Mouse (Mus musculus) intestine, postnatal 0 days (tissue): ENCODE results near the gene Tln2. TPM values are rescaled to one million over a fixed set of nuclear protein-coding genes. Genes with fewer than 3 reads are reported as not detected.

ENCODE experiments used
- ATAC-seq: fragments of 200-750 bp; cut with Nextera tagmentation; 2 replicates; pipeline ENCODE4 v1.8.0; 2017; ENCODE audit warnings: mild to moderate bottlenecking, moderate TSS enrichment, moderate library complexity
- H3K27ac ChIP-seq: fragments of 300-500 bp; sonication (generic); 2 replicates; pipeline ENCODE4 v1.5.1; 2014; ENCODE audit warnings: mild to moderate bottlenecking, low read depth, low read length, moderate library complexity
- H3K27me3 ChIP-seq: fragments of 300-500 bp; sonication (generic); replicated peaks from 2 replicates; pipeline ENCODE4 v1.6.1; 2014; ENCODE audit warnings: low read length, mixed read lengths; ENCODE audit not compliant: control insufficient read depth, insufficient read depth
- H3K36me3 ChIP-seq: fragments of 300-500 bp; sonication (generic); 2 replicates; pipeline ENCODE4 v1.6.1; 2014; ENCODE audit warnings: mild to moderate bottlenecking, moderate library complexity; ENCODE audit not compliant: control insufficient read depth, insufficient read depth
- H3K4me1 ChIP-seq: fragments of 300-500 bp; sonication (generic); replicated peaks from 2 replicates; pipeline ENCODE4 v1.6.1; 2014; ENCODE audit warnings: antibody characterized with exemption, low read length, mixed read lengths; ENCODE audit not compliant: control insufficient read depth, insufficient read depth
- H3K4me2 ChIP-seq: fragments of 300-500 bp; sonication (generic); replicated peaks from 2 replicates; pipeline ENCODE4 v1.6.1; 2014; ENCODE audit warnings: low read depth, mild to moderate bottlenecking, moderate library complexity
- H3K4me3 ChIP-seq: fragments of 300-500 bp; sonication (generic); 2 replicates; pipeline ENCODE4 v1.5.1; 2014; ENCODE audit warnings: low read depth, low read length
- H3K9ac ChIP-seq: fragments of 300-500 bp; sonication (generic); 2 replicates; pipeline ENCODE4 v1.6.1; 2014; ENCODE audit warnings: mild to moderate bottlenecking, low read depth, low read length
- H3K9me3 ChIP-seq: fragments of 300-500 bp; sonication (generic); 2 replicates; pipeline ENCODE4 v1.6.1; 2016; ENCODE audit warnings: mixed run types; ENCODE audit not compliant: control insufficient read depth
- CTCF ChIP-seq: sonication (generic); IDR thresholded peaks from 2 replicates; pipeline ENCODE4 v1.5.1; 2016; ENCODE audit warnings: low read depth, mild to moderate bottlenecking, control low read depth, antibody characterized with exemption, moderate library complexity
- WGBS: fragments of 180-500 bp; shearing (Covaris S2); extraction: QIAGEN DNeasy Blood & Tissue Kit; methylation state at CpG from one replicate; pipeline ENCODE4 v1.1.7; 2014; 5-methylcytosine and 5-hydroxymethylcytosine counted together
- polyA plus RNA-seq: library from polyadenylated mRNA; unstranded; fragments of >200 nt; fragmentation: Nextera tagmentation; extraction: Ambion mirVana; gene quantifications from 2 replicates; pipeline ENCODE4 v1.2.1, GENCODE M21; 2015

Tln2 gene
- polyA plus RNA-seq, 1 experiment from 2014 or later: 8.8 TPM

DNA sequence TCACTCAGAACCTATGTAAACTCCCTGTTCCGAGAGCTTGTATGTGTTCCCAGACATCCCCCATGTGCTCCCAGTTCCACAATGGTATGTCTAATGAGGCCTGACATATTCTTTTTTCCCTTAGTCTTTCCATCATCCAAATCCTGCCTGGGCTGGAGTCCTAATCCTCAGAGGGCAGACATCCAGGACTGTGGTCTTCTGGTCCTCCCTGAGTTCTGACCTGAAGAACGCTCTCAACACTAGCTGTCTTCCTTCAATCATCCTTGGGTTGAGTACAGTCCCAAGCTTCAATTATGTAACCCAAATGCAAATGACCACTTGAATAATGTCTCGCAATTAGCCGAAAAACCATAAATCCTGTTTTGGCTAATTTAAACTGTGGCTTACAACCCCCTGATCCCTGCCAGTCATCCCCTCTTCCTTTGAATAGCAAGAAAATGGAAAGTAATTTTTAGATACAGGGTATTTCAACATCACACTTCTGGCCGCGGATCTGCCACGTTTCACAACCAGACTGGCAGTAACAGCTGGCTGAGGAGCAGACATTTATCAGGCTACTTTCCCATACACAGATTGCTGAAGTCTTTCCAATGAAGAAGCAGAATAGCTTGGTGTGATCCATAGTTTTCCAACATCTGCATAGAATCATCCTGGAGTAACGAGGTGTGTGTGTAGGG is 65.5 kb downstream of the Tln2 start:
- Histone ChIP-seq H3K9ac (no peak overlapping the region), H3K36me3 (no peaks in the 10 kb centered on the region), H3K27ac (no peak overlapping the region), H3K4me1 (no peaks in the 10 kb centered on the region), H3K4me3 (no peak overlapping the region), H3K9me3 (no peaks in the 10 kb centered on the region), H3K27me3 (no peaks in the 10 kb centered on the region), H3K4me2 (no peak overlapping the region)
- no peak for TF ChIP-seq CTCF
- WGBS: 85% methylated on average over 8 of the region's 8 CpGs
- no peak for ATAC-seq

GRCm38 (mm10) chr9:67489370-67489769 is 70.1 kb downstream of the Tln2 start:
- no peak for ATAC-seq
- no peaks in the 10 kb centered on the region for H3K27me3 ChIP-seq
- H3K4me3 ChIP-seq: no peak overlapping the region
- H3K36me3 ChIP-seq: no peaks in the 10 kb centered on the region
- 71% methylated on average over 3 of the region's 3 CpGs for WGBS
- no peaks in the 10 kb centered on the region for H3K4me1 ChIP-seq
- H3K27ac ChIP-seq: no peak overlapping the region
- no peak for TF ChIP-seq CTCF
- H3K9ac ChIP-seq: no peak overlapping the region
- no peak overlapping the region for H3K4me2 ChIP-seq
- no peaks in the 10 kb centered on the region for H3K9me3 ChIP-seq

DNA sequence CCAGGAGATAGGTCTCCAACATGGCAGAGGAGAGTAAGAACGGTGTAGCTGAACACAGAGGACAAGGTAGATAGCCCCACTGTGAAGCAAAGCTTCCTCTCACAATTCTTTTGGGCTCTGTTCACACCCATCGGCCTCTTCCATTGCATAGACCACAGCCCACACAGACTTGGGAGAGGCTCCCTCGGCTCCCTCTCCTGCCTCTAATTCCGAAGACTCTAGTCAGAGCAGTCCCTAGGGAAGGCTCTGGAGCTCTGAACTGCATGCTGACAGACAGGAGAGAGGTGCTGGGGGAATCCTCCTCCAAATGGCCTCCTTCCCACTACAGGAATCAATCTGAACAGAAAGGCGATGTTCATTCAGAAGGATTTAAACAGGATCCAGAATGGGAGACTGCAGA is 72.9 kb downstream of the Tln2 start:
- WGBS: 79% methylated on average over 5 of the region's 5 CpGs
- H3K27me3 ChIP-seq: no peaks in the 10 kb centered on the region
- no peak overlapping the region for H3K27ac ChIP-seq
- H3K9me3 ChIP-seq: no peaks in the 10 kb centered on the region
- H3K9ac ChIP-seq: no peak overlapping the region
- no peak for TF ChIP-seq CTCF
- H3K4me3 ChIP-seq: no peak overlapping the region
- H3K36me3 ChIP-seq: no peaks in the 10 kb centered on the region
- H3K4me1 ChIP-seq: no peaks in the 10 kb centered on the region
- H3K4me2 ChIP-seq: no peak overlapping the region
- no peak for ATAC-seq

DNA sequence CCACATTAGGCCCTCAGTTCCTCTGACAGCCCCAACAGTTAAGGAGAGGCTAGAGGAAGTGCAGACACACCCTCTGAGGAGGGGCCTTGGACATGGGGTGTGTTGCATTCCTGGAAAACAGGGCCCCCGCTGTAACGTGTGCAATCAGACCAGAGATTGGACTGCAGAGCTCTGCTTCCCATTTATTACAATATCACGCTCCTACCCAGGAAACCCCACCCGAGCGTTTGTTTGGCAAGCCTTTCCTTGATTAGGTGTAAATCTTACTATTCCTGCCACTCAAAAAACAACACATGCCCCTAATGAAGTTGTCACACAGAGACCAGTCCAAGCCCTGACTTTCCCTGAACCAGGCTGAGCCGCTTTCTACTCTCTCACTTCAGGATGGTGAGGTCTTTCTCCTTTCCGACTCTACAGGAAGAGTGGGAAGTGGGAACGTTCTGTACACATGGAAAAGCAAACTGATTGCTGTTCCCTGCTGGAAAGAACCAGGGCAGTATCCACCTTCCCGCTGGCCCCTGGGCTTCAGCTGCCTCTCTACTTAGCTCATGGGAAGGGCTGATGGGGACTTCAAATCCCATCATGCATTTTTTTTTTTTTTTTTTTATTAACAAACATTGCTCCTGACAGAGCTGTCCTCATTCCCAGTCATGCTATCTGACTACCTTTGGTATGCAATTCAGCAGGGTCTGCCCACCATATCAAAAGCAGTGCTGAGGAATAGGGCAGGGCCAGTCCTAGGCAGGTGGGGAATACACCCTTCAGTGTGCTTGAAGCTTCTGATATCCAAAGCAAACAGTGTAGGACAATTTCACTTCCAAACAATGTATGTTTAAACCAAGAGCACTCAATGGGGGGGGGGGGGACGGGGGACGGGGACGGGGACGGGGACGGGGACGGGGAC is 74.1 kb downstream of the Tln2 start:
- Histone ChIP-seq H3K27me3 (no peaks in the 10 kb centered on the region), H3K36me3 (no peaks in the 10 kb centered on the region), H3K9ac (no peak overlapping the region), H3K4me2 (peak overlapping the region; percentile 51), H3K9me3 (no peaks in the 10 kb centered on the region), H3K4me1 (no peaks in the 10 kb centered on the region), H3K4me3 (peak overlapping the region; percentile 13; the same call in 1 of the 2 replicates), H3K27ac (no peak overlapping the region; the same call in 1 of the 2 replicates)
- no peak for TF ChIP-seq CTCF
- 35% methylated on average over 15 of the region's 15 CpGs for WGBS
- ATAC-seq: peak; percentile 94

DNA sequence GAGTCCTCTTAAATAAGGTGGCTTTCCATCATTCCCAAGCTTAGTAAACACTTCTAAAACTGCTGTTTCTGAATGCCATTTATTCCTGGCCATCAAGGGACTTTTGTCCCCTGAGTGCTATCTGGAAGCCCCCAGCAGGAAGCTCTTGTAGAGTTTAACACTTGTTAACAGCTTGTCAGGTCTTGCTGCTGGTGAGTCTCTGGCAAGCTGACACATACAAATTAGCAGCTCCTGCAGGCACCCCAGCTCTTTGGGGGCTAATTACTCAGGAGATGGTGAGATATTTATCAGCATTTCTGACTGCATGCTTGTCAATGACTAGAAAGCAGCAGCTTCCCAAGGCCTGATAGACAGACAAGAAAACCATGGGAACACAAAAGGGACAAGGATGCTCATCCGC is 77.2 kb downstream of the Tln2 start:
- ATAC-seq: no peak
- 81% methylated on average over 1 of the region's 1 CpGs for WGBS
- Histone ChIP-seq H3K9ac (no peak overlapping the region), H3K4me1 (no peaks in the 10 kb centered on the region), H3K36me3 (no peaks in the 10 kb centered on the region), H3K4me2 (no peak overlapping the region), H3K9me3 (no peaks in the 10 kb centered on the region), H3K4me3 (no peak overlapping the region), H3K27ac (no peak overlapping the region), H3K27me3 (no peaks in the 10 kb centered on the region)
- TF ChIP-seq CTCF: no peak

DNA sequence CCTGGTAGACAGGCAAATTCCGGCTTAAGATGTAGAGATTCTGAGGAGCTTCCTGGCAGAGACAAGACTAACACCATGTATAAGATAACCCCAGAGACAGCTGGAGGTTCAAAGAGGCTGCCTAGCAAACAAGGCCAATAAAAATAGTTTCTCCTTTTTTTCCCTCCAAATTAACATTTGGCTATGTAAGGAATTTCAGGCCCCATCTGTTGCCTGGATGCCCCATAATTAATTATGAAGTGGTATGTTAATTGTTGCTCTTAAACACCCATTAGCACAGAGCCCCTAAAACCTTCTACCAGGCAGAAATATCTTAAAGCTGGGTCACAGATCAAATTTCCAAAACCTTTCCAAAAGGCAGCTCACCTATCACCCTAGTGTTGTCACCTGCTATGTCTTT is 77.7 kb downstream of the Tln2 start:
- WGBS: 47% methylated on average over 1 of the region's 1 CpGs
- H3K9me3 ChIP-seq: no peaks in the 10 kb centered on the region
- no peak overlapping the region for H3K4me2 ChIP-seq
- no peak overlapping the region for H3K9ac ChIP-seq
- no peaks in the 10 kb centered on the region for H3K36me3 ChIP-seq
- TF ChIP-seq CTCF: no peak
- H3K27me3 ChIP-seq: no peaks in the 10 kb centered on the region
- H3K4me1 ChIP-seq: no peaks in the 10 kb centered on the region
- no peak for ATAC-seq
- H3K4me3 ChIP-seq: no peak overlapping the region
- H3K27ac ChIP-seq: no peak overlapping the region
